Mouse (Mus musculus) embryo, embryonic 11 days (tissue): Measurements from ENCODE around the gene Rab5if.
"Not testable (repeated sequence)": the region's sequence is repeated elsewhere in the genome, so short reads cannot be mapped to it uniquely, and the experiment has no call there.

Experiments used
- DNase-seq: peaks from one replicate; pipeline ENCODE4 v3.0.0-alpha.2; 2015

Gene Rab5if

DNA sequence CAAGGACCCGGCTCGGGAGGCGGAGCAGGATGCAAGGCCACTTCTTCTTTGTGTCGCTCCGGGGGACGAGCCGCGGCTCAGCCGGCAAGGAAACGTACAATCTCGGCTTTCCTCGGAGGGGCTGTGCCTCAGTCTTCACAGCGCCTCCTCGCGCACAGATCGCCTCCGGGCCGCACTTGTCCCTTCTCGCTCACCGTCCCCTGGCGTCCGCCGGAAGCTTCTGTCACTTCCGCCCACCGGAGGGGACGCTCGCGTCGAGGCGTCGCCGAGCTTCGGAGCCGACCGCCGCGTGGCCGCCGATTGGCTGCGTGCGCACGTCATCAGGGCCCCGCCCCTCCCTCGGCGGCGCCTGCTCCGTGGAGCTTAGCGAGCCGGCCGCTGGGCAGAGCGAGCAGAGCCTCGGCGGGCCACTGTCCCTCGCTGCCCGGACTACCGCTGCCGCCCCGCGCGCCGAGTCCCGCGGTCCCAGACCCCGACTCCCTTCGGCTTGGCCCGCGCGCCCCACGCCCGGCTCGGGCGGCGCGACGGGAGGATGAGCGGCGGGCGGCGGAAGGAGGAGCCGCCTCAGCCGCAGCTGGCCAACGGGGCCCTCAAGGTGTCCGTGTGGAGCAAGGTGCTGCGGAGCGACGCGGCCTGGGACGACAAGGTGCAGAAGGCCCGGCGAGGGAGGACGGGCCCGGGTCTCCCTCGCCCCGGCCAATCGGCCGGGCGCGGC lies at the start of gene Rab5if:
Gene Rab5if (plus strand): TSS at position 357 of the 715 bp plus-strand sequence.
- DNase-seq: peak; percentile 99

GRCm38 (mm10) chr2:156814344-156814801 lies 48.6 kb upstream of the Rab5if start:
- DNase-seq: peak; percentile 57

GRCm38 (mm10) chr2:156814893-156815292 lies 48.0 kb upstream of the Rab5if start:
- DNase-seq: no peak

- DNase-seq: no peak
Measured at GRCm38 (mm10) chr2:156815412-156815811, 47.5 kb upstream of the Rab5if start.

- no peak for DNase-seq
Measured at GRCm38 (mm10) chr2:156816116-156816515, 46.8 kb upstream of the Rab5if start.

GRCm38 (mm10) chr2:156825128-156825527 lies 37.8 kb upstream of the Rab5if start:
- DNase-seq: not testable (repeated sequence)

DNA sequence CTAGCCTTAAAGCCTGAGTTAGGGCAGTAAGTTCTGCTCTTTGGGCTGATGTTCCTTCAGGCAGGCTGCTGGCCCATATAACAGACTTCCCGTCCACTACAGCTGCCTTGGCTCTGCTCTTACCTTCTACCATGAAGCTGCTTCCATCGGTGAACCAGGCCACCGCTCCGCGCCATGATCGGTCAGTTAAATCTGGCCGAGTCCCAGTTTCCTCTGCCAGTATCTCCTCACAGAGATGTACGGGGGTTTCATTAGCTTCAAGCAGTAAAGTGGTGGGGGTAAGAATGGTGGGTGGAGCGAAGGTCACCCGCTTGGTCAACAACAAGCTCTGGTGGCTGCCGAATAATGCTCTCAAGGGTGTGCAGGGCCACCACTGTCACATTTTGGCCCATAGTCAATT lies 28.6 kb upstream of the Rab5if start:
- DNase-seq: no peak

DNA sequence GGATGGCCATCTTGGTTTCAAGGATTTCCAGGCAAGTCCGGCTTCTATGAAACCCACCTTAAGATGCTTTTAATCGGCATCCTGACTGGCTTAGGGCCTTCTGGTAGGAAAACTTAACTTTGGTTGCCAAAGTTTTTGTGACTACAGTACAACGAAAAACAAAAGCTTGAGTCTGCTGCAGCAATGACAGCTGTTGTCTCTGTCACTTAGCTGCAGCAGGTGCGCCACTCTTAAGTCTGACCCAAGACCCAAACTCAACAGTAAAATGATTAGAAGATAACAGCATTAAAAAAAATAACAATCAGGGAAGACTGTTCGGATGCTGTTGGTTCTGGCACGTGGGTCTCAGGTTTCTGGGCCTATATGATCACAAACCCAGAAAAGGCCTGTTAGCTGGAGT lies 24.1 kb upstream of the Rab5if start:
- no peak for DNase-seq

GRCm38 (mm10) chr2:156839319-156840191 lies 23.4 kb upstream of the Rab5if start, which contains the start of gene Tgif2:
Tgif2 (plus strand) TSS chr2:156840007.
- peak; percentile 98 for DNase-seq

- DNase-seq: peak; percentile 83
Measured at GRCm38 (mm10) chr2:156840301-156841027, 22.5 kb upstream of the Rab5if start.

GRCm38 (mm10) chr2:156841028-156841840 lies 21.7 kb upstream of the Rab5if start:
- peak; percentile 80 for DNase-seq

GRCm38 (mm10) chr2:156841841-156842706 lies 20.9 kb upstream of the Rab5if start:
- DNase-seq: peak; percentile 54

DNA sequence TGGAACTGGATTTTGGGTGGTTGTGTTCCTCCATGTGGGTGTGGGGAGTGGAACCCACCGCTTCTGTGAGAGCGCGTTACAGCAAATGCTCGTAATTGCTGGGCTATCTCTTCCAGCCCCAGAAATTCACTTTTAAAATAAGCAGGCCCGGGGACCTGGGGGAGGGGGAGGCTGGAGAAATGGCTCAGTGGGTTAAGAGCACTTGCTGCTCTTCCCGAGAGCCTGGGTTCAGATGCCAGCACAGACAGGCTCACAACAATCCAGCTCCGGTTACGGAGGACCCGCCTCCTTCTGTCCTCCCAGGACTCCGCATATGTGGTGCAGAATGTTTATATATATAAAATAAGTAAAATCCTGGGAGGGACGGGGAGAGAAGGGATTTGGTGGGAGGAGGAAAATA lies 20.2 kb upstream of the Rab5if start:
- peak; percentile 59 for DNase-seq

DNA sequence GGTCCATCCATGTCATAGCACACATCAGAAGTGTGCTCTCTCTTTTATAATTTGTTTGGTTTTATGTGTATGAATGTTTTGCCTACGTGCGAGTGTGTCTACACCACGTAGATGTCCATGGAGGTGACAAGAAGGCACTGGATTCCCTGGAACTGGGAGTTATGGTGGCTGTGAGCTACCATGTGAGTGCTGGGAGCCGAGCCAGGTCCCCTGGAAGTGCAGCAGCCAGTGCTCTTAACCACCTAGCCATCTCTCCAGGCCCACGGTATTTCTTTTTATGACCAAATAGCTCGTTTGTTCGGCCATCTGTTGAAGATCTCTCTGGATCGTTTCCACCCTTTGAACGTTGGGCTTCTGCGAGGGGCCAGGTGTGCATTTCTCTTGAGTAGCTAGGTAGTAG lies 19.6 kb upstream of the Rab5if start:
- no peak for DNase-seq

DNA sequence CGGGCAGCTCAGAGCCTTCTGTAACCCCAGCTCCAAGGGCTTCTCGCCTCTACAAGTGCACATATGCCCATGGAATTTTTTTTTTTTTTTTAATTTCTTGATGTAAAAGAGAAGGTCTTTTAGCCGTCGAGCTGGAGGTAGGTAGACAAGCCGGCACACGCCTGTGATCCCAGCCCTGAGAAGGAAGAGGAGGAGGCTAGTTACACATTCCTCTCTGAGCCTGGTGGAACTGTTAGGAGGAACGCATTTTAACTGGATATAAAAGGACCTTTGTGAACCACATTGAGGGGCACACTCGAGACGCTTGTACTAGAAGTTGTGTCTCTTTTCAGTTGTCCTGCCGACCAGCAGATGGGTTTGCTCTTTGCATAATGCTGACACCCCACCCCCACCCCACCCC lies 18.2 kb upstream of the Rab5if start:
- peak; percentile 9 for DNase-seq

GRCm38 (mm10) chr2:156847653-156848052 lies 15.3 kb upstream of the Rab5if start:
- DNase-seq: no peak

DNA sequence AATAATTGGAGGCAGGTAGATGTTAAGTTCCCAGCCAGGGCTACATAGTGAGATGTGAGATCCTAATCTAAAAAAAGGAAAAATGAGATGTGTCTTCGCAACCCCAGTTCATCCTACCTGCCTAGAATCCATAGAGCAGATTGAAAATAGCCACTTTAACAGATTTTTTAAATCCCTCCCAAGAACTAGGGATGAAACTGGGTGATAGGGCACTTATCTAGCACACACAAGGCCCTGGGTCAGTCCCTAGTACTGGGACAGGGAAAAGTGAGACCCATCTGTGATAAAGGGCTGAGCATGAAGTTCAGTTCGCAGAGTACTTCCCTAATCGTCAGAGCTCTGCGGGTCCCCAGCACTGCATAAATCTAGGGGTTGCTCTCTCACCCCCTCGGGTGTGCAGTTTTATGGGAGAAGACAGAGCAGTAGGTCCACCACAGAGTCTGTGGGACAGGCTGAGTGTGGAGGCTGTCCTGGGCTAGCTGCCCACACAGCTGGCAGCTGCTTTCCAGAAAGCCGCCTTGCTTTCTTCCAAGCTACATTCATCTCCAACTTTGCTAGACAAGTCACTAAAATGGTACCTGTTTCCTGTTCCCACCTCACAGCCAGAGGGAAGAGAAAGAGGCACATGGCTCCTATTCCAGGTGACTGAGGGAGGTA lies 14.3 kb upstream of the Rab5if start:
- no peak for DNase-seq

DNA sequence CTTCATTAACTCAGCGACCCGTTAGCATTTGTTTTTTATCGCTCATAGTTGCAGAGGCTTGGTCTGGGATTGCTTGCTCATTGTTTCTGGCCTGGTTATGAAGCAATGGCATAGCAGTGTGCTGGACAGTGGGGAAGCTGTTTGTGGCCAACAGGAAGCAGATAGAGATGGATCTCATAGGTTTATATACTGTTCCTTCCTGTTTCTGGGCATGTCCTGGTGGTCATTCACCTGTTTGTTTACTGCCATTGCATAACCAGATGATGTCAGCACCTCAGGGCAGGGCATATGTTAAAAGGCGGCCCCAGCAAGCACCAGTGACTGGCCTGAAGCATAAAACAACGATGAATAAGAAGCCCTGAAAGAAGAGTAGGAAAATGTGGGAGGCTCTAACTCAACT lies 12.4 kb upstream of the Rab5if start:
- no peak for DNase-seq

DNA sequence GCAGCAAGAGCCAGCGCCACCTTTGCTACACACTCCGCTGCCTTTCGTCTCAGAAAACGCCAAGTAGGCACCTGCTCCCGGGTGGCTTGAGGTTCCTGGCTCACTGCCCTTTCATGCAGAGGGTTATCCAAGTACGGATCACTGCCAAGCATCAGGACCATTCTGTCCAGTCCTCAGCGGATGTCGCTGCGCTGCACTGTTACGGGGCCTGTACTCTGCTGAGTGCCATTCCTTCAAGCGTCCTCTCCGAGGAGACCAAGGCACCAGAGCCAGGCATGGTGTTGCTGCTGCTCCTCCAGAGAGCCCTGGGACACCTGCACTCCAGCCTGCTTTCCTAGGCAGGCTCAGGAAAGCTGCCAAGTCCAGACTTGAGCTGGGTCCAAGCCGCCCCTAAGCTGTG lies 9.3 kb upstream of the Rab5if start:
- DNase-seq: not testable (repeated sequence)

DNA sequence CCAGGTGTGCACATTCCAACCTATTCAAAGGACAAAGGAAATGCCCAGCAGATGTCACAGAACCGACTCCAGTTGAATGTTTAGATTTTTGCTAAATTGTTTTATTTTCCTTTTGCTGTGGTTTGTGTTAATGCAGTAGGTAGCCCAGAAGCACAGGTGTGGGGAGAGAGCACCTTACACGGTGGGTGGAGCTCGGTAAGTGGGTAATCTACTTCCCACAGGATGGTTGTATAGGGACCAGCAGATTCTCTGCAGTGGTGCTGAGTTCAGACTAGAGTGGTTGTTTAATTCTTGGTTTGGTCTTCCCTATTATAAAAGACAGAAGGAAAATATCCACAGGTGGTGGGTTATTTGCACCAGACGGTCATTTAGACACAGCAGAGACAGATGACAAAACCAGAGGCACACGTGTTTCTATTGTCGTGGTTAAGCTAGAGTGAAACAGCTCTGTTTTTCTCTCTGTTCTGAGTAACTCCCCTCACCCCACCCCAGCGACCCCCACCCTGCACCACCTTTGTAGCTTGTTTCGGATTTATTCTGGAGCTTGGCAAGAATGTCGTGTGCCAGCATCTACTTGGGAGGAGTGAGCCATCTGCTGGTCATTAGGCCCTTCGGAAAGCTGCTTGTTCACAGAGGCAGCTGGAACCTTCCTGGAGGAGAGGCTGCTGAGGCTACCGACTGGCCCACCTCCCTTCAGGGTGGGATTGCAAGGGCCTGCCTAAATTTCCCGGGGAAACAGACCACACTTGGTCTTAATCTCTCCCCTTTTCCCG lies 8.7 kb upstream of the Rab5if start:
- DNase-seq: peak; percentile 66
